Mouse (Mus musculus) left cerebral cortex, adult 2 months (tissue): ENCODE data around the gene Gm30083. TPM values are rescaled to one million over a fixed set of nuclear protein-coding genes. Genes with fewer than 3 reads are reported as not detected.
A peak's percentile ranks its signal among the peaks of the same experiment; 100 is the strongest.

ENCODE experiments used
- DNase-seq, 2 experiments: peaks; one replicate each; pipeline ENCODE4 v3.0.0; 2021 to 2022; ENCODE audit warnings: low spot score in 2 of 2, mixed read lengths in 1 of 2; ENCODE audit errors: extremely low spot score in 1 of 2
- H3K27ac ChIP-seq: fragments of 200-600 bp; 2 replicates; pipeline ENCODE4 v1.8.1; 2022
- H3K4me3 ChIP-seq: fragments of 200-600 bp; 2 replicates; pipeline ENCODE4 v1.8.1; 2022
- CTCF ChIP-seq: fragments of 200-600 bp; IDR thresholded peaks from 2 replicates; pipeline ENCODE4 v1.8.1; 2022; ENCODE audit warnings: antibody characterized with exemption, mild to moderate bottlenecking, moderate library complexity
- intact Hi-C: fragments of 180-260 bp; cut with DNase I; formaldehyde crosslinking; loops from one replicate; pipeline ENCODE4 v1.15.1; 2025
- total RNA-seq, 2 experiments: library from RNA; stranded (reverse); gene quantifications; 2 replicates each; pipeline ENCODE4 v1.2.3; 2021

The Gm30083 gene
- total RNA-seq, 2 experiments from 2014 or later, result not detected

DNA sequence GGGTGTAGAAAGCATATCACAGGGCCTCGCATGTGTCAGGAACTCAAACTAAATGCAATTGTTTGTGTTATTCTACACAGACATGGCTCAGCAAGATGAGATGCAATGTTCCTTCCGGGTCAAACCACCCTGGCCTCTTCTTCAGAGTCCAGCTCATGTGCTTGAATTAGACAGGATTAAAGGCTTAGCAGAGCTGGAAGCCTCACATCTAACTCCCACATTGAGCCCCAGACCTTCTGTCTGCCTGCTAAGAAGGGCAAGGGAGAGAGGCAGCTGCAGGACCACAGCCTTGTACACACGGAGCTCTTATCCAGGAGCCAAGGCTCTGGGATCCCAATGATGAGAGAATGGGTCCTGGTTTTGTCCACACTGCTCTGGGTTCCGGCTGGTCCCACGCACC lies 61.2 kb downstream of the Gm30083 start, which contains the start of gene Rbp3:
Rbp3 (plus strand) TSS at position 243 of the 400 bp plus-strand sequence.
- no peak for DNase-seq
- intact Hi-C loops, result no loop called here
- no peak for TF ChIP-seq CTCF
- Histone ChIP-seq H3K27ac (no peak within 1 kb of the TSS), H3K4me3 (no peak within 1 kb of the TSS)

DNA sequence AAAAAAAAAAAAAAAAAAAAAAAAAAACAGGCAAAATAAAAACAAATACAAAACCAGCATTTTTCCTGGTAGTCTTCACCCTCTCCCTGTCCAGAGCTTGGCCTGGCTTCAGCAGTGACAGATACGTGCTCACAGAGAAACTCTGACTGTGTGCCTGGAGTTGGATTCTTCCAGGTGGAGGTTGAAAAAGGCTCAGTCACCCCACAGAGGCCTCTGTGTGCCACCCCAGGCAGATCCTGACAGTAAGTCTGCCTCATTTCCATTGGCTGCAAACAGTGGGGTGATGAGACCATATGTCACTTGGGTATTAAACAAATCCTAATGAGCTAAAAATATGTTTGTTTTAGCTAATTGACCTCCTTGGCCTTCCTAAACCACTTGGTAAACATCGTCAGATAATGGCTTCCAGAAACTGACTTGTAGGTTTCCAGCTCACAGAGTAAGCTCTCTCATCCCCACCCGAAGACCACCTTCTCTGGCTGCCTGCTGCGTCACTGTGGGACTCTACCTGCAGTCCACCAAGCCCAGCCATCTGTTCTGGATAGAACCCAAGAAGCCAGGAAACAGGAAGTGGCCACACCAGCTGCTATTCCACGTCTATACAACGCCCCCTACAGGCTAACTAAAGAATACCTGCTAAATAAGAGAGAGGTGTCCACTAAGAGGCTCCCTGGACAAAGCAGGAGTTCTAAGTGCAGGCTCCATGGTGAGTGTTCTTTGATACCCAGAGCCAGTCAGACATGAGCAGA lies 62.6 kb downstream of the Gm30083 start:
- no peak for DNase-seq
- intact Hi-C loops, result no loop called here
- TF ChIP-seq CTCF, result peak; percentile 17
- Histone ChIP-seq H3K4me3 (no peak overlapping the region), H3K27ac (no peak overlapping the region)

- H3K27ac ChIP-seq, result no peak overlapping the region
- TF ChIP-seq CTCF, result no peak
- intact Hi-C loops, result no loop called here
- DNase-seq, result no peak
- H3K4me3 ChIP-seq, result no peak overlapping the region
These were observed 68.9 kb downstream of the Gm30083 start for GRCm38 (mm10) chr14:33946125-33946524.

- DNase-seq, result no peak
- TF ChIP-seq CTCF, result no peak
- H3K4me3 ChIP-seq, result no peak overlapping the region
- H3K27ac ChIP-seq, result no peak overlapping the region
- intact Hi-C loops, result no loop called here
These were observed 72.8 kb downstream of the Gm30083 start for GRCm38 (mm10) chr14:33942222-33942621.

- no peak for TF ChIP-seq CTCF
- intact Hi-C loops, result no loop called here
- no peak within 1 kb of the TSS for H3K27ac ChIP-seq
- DNase-seq, result no peak
- H3K4me3 ChIP-seq, result no peak within 1 kb of the TSS
These were observed 74.2 kb downstream of the Gm30083 start, which contains the start of gene Gdf2 for GRCm38 (mm10) chr14:33940739-33941138. Gene Gdf2 (plus strand): TSS chr14:33941039.

GRCm38 (mm10) chr14:33939117-33939516 lies 75.9 kb downstream of the Gm30083 start:
- DNase-seq, result peak; percentile 65 to 79
- no peak overlapping the region for H3K27ac ChIP-seq
- intact Hi-C loops, result loop anchor here (2.0 kb wide), 1 partner anchor 264 kb away; no protein-coding TSS in a partner anchor
- TF ChIP-seq CTCF, result peak; percentile 85
- H3K4me3 ChIP-seq, result no peak overlapping the region

Other genes with a start within 250 kb of the Gm30083 start
- 1 to 10 TPM; 3.2 to 3.6 TPM for gene Gdf10, start 91.6 kb downstream of the Gm30083 start, total RNA-seq
- gene Gdf2, start 74.1 kb downstream of the Gm30083 start, total RNA-seq, result not detected
- gene Rbp3, start 61.2 kb downstream of the Gm30083 start, total RNA-seq, result not detected
- gene Zfp488, start 36.4 kb downstream of the Gm30083 start, total RNA-seq, result 1 to 10 TPM; 2.9 to 3.8 TPM
- not detected for gene Gm5460, start 1.6 kb upstream of the Gm30083 start, total RNA-seq
- gene Antxrl, start 37.5 kb upstream of the Gm30083 start, total RNA-seq, result not detected
- gene Anxa8, start 70.8 kb upstream of the Gm30083 start, total RNA-seq, result under 1 TPM; 0.49 to 0.86 TPM
- gene A630023A22Rik, start 87.6 kb upstream of the Gm30083 start, total RNA-seq, result not detected
- gene Npy4r, start 137.3 kb upstream of the Gm30083 start, total RNA-seq, result not detected
- 1 to 10 TPM; 1.7 to 2.8 TPM for gene Gprin2, start 186.5 kb upstream of the Gm30083 start, total RNA-seq
- under 1 TPM; 0.28 to 0.29 TPM for gene Syt15, start 204.4 kb upstream of the Gm30083 start, total RNA-seq